Mouse (Mus musculus): ENCODE data around the gene Naip5.

- TF ChIP-seq CTCF (IDR thresholded peaks at IDR 0.05; ENCODE audit: low read depth) (no peak), EP300 (IDR thresholded peaks at IDR 0.05; ENCODE audit: low read depth) (no peak)
Measured at GRCm38 (mm10) chr13:100203319-100203718, 42.8 kb downstream of the Naip5 start.
